Mouse (Mus musculus): Measurements from ENCODE around the gene Nrde2.

DNA sequence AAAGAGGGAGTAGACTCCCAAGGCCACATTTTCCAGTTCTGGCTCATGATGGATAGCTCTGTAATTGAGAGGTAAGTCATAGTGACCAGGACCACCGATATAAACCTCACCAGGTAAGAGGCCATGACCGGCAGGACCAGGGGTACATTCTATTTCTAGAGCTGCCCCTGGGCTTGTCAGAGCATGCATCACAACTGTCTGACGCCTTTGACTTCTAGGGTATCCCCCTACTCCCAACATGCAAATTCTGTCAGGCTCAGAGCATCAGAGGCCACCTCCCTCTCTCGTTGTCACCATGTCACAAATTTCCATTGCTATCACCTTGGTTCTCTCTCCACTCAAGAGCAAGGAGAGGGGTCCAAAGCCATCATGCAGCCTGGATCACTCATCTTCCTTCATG is 68.7 kb downstream of the Nrde2 start:
- no peak for TF ChIP-seq POLR2A (IDR thresholded peaks at IDR 0.05; ENCODE audit: insufficient read depth, low read length)
- no peak for TF ChIP-seq EP300 (IDR thresholded peaks at IDR 0.05; ENCODE audit: insufficient read depth, low read depth, low read length)
